Mouse (Mus musculus) mature B cell (primary cell): ENCODE data around the gene Camta1.

Source experiments
- in situ Hi-C: fragments of 300-500 bp; cut with MboI; formaldehyde crosslinking; loops from 2 replicates; pipeline ENCODE4 v1.14.3; 2019

Camta1 gene

GRCm38 (mm10) chr4:151114574-151114973 lies 747.1 kb downstream of the Camta1 start:
- in situ Hi-C loops: no loop called here

- in situ Hi-C loops: no loop called here
These were observed 750.5 kb downstream of the Camta1 start for GRCm38 (mm10) chr4:151111226-151111625.

- in situ Hi-C loops: no loop called here
These were observed 752.8 kb downstream of the Camta1 start for GRCm38 (mm10) chr4:151108834-151109241.

- in situ Hi-C loops: no loop called here
These were observed 753.5 kb downstream of the Camta1 start for GRCm38 (mm10) chr4:151108028-151108771.

- in situ Hi-C loops: no loop called here
These were observed 754.3 kb downstream of the Camta1 start for GRCm38 (mm10) chr4:151107131-151108001.

- in situ Hi-C loops: no loop called here
These were observed 755.2 kb downstream of the Camta1 start for GRCm38 (mm10) chr4:151106468-151106867.

GRCm38 (mm10) chr4:151105886-151106285 lies 755.8 kb downstream of the Camta1 start:
- in situ Hi-C loops: no loop called here

GRCm38 (mm10) chr4:151104147-151104546 lies 757.5 kb downstream of the Camta1 start:
- in situ Hi-C loops: no loop called here

GRCm38 (mm10) chr4:151103646-151104045 lies 758.0 kb downstream of the Camta1 start:
- in situ Hi-C loops: no loop called here

- in situ Hi-C loops: no loop called here
These were observed 764.6 kb downstream of the Camta1 start for GRCm38 (mm10) chr4:151097104-151097438.

- in situ Hi-C loops: no loop called here
These were observed 765.2 kb downstream of the Camta1 start for GRCm38 (mm10) chr4:151096334-151097103.

GRCm38 (mm10) chr4:151095207-151095606 lies 766.5 kb downstream of the Camta1 start:
- in situ Hi-C loops: no loop called here

GRCm38 (mm10) chr4:151089270-151089669 lies 772.4 kb downstream of the Camta1 start, which contains the start of gene Gm13090:
TSS of gene Gm13090 (plus strand) at chr4:151089570.
- in situ Hi-C loops: no loop called here

GRCm38 (mm10) chr4:151088819-151089218 lies 772.9 kb downstream of the Camta1 start:
- in situ Hi-C loops: no loop called here

- in situ Hi-C loops: no loop called here
These were observed 774.3 kb downstream of the Camta1 start for GRCm38 (mm10) chr4:151087358-151087757.

- in situ Hi-C loops: no loop called here
These were observed 778.6 kb downstream of the Camta1 start for GRCm38 (mm10) chr4:151083027-151083426.

- in situ Hi-C loops: no loop called here
These were observed 779.7 kb downstream of the Camta1 start for GRCm38 (mm10) chr4:151081977-151082376.

GRCm38 (mm10) chr4:151081355-151081754 lies 780.3 kb downstream of the Camta1 start:
- in situ Hi-C loops: no loop called here

GRCm38 (mm10) chr4:151074817-151075216 lies 786.9 kb downstream of the Camta1 start:
- in situ Hi-C loops: no loop called here

- in situ Hi-C loops: no loop called here
These were observed 788.5 kb downstream of the Camta1 start for GRCm38 (mm10) chr4:151073108-151073744.

GRCm38 (mm10) chr4:151070962-151071361 lies 790.7 kb downstream of the Camta1 start:
- in situ Hi-C loops: no loop called here

GRCm38 (mm10) chr4:151068751-151069150 lies 792.9 kb downstream of the Camta1 start:
- in situ Hi-C loops: no loop called here
